Mouse (Mus musculus): ENCODE results near the gene Mrpl43. TPM values are rescaled to one million over a fixed set of nuclear protein-coding genes. Genes with fewer than 3 reads are reported as not detected.
"Not testable (repeated sequence)": the region's sequence is repeated elsewhere in the genome, so short reads cannot be mapped to it uniquely, and the experiment has no call there.

The Mrpl43 gene
- polyA plus RNA-seq, 1 experiment from 2014 or later: 67.1 TPM

DNA sequence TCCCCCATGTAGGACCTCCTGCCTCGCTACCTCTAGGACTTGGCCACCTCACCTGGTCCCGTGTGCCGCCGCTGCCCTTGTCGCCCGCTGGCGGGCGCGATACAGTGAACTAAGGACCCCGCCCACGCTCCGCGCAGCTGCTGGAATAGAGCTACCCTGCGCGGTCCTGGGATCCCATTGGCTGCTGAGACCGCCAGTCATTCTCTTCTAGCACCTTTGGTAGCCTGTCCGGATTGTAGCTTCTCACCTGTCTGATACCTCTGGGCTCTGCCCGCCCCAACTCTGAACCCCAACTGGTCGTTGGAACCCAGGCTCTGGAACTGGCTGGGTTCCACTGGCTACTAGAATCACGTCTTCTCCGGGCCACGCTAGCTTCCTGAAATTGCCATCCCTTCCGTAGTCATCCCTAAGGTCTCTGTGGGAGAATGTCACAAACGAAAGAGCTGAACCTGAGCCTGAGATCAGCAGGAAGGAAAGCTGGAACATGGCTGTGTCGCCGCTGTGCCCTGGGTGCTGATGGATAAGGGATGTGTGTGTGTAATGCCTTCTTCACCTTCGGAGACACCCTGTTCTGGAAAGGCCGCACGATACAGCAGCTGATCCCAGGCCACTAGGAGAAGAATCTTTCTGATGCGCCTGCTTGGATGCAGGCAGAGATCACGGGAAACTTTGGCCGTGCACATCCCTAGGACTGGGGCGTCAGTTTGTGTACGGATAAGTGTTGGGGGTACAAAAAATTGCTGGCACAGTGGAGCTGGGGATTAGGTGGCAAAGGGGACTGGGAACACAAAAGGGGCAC lies 40.5 kb upstream of the Mrpl43 start:
- Histone ChIP-seq H3K4me3 (ENCODE audit: low read depth, low read length) (peak overlapping the region; percentile 51), H3K27me3 (replicated peaks; ENCODE audit: control insufficient read depth, insufficient read depth, low read length) (peaks cover 6% of the 10 kb centered on the region; the same call in 1 of the 2 replicates), H3K36me3 (ENCODE audit: control insufficient read depth, insufficient read depth, low read length) (peaks cover 23% of the 10 kb centered on the region), H3K4me2 (ENCODE audit: low read length) (peak overlapping the region; percentile 68), H3K9ac (ENCODE audit: low read length) (peak overlapping the region; percentile 77), H3K9me3 (replicated peaks; ENCODE audit: control insufficient read depth, low read length) (no peaks in the 10 kb centered on the region), H3K4me1 (ENCODE audit: control insufficient read depth, insufficient read depth, low read length) (peaks cover 28% of the 10 kb centered on the region), H3K27ac (ENCODE audit: low read depth, low read length) (peak overlapping the region; percentile 90)
- WGBS: under 1% methylated on average over 34 of the region's 34 CpGs
- DNase-seq (ENCODE audit: low spot score) (peak; percentile 90), ATAC-seq (peak; percentile 57)

DNA sequence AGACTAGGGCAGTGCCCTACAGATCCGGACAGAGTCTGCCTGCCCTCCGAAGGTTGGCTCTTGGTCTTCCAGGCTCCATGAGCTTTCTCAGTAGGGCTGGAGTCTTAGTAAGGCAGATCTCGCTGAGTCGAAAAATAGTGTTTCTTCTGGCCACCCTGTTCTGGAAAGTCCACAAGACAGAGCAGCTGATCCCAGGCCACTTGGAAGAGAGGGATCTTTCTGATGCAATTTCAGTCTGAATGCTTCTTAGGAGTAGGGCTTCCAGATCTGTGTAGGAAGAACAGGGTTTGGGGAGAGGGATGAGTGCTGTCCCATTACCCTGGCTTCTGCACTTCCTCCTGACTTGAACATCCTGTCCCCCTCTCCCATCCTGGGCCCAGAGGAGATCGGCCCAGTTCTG lies 39.4 kb upstream of the Mrpl43 start, which contains the start of gene Pdzd7:
Pdzd7 (minus strand) TSS at position 67 of the 400 bp plus-strand sequence.
- Histone ChIP-seq H3K4me1 (ENCODE audit: control insufficient read depth, insufficient read depth, low read length) (peaks cover 28% of the 10 kb centered on the region), H3K4me2 (ENCODE audit: low read length) (peak within 1 kb of the TSS; percentile 68), H3K27me3 (replicated peaks; ENCODE audit: control insufficient read depth, insufficient read depth, low read length) (peaks cover 6% of the 10 kb centered on the region; the same call in 1 of the 2 replicates), H3K4me3 (ENCODE audit: low read depth, low read length) (peak within 1 kb of the TSS; percentile 51), H3K36me3 (ENCODE audit: control insufficient read depth, insufficient read depth, low read length) (peaks cover 14% of the 10 kb centered on the region; the same call in 1 of the 2 replicates), H3K27ac (ENCODE audit: low read depth, low read length) (0 out of 2 replicates have a peak within 1 kb of the TSS, but pooled peaks have one; percentile 90), H3K9ac (ENCODE audit: low read length) (peak within 1 kb of the TSS; percentile 77), H3K9me3 (replicated peaks; ENCODE audit: control insufficient read depth, low read length) (no peaks in the 10 kb centered on the region)
- ATAC-seq: no peak
- 74% methylated on average over 5 of the region's 5 CpGs for WGBS
- no peak for DNase-seq (ENCODE audit: low spot score)

DNA sequence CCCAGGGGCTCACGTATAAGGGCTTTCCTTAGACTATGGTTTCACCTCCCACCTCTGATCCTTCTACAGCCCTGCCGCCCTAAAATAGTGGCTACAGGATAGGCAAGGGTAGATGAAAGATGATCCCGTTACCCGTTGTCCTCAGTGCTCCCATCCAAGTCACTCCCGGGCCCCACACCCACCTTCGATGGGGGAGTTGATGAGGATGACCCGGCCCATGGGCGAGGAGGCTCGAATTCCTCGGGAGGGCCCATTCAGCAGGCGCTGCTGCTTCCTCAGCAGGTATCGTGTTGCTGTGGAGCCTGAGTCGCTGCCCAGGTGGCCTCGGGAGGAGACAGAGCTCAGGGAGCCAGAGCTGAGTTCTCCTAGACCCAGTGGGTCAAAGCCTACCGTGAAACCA lies 39.0 kb upstream of the Mrpl43 start:
- no peak for ATAC-seq
- whole genome bisulfite sequencing: 56% methylated on average over 15 of the region's 15 CpGs

GRCm38 (mm10) chr19:45044389-45044927 lies 38.2 kb upstream of the Mrpl43 start:
- H3K9ac ChIP-seq (ENCODE audit: low read length): no peak overlapping the region
- H3K36me3 ChIP-seq (ENCODE audit: control insufficient read depth, insufficient read depth, low read length): 0 out of 2 replicates have a peak, but pooled peaks cover 4% of the 10 kb centered on the region
- WGBS: 65% methylated on average over 11 of the region's 11 CpGs
- no peaks in the 10 kb centered on the region for H3K9me3 ChIP-seq (replicated peaks; ENCODE audit: control insufficient read depth, low read length)
- H3K4me1 ChIP-seq (ENCODE audit: control insufficient read depth, insufficient read depth, low read length): peaks cover 24% of the 10 kb centered on the region
- no peak overlapping the region for H3K4me3 ChIP-seq (ENCODE audit: low read depth, low read length)
- H3K27me3 ChIP-seq (replicated peaks; ENCODE audit: control insufficient read depth, insufficient read depth, low read length): peaks cover 6% of the 10 kb centered on the region; the same call in 1 of the 2 replicates
- H3K4me2 ChIP-seq (ENCODE audit: low read length): no peak overlapping the region
- ATAC-seq: no peak
- no peak overlapping the region for H3K27ac ChIP-seq (ENCODE audit: low read depth, low read length)
- no peak for DNase-seq (ENCODE audit: low spot score)

More for the DNA sequence above, 39.0 kb upstream of the Mrpl43 start:
- Histone ChIP-seq H3K4me1 (ENCODE audit: control insufficient read depth, insufficient read depth, low read length) (peaks cover 28% of the 10 kb centered on the region), H3K27ac (ENCODE audit: low read depth, low read length) (no peak overlapping the region), H3K9ac (ENCODE audit: low read length) (no peak overlapping the region), H3K9me3 (replicated peaks; ENCODE audit: control insufficient read depth, low read length) (no peaks in the 10 kb centered on the region), H3K4me3 (ENCODE audit: low read depth, low read length) (no peak overlapping the region), H3K4me2 (ENCODE audit: low read length) (no peak overlapping the region), H3K27me3 (replicated peaks; ENCODE audit: control insufficient read depth, insufficient read depth, low read length) (peaks cover 6% of the 10 kb centered on the region; the same call in 1 of the 2 replicates), H3K36me3 (ENCODE audit: control insufficient read depth, insufficient read depth, low read length) (peaks cover 10% of the 10 kb centered on the region; the same call in 1 of the 2 replicates)
- no peak for DNase-seq (ENCODE audit: low spot score)

DNA sequence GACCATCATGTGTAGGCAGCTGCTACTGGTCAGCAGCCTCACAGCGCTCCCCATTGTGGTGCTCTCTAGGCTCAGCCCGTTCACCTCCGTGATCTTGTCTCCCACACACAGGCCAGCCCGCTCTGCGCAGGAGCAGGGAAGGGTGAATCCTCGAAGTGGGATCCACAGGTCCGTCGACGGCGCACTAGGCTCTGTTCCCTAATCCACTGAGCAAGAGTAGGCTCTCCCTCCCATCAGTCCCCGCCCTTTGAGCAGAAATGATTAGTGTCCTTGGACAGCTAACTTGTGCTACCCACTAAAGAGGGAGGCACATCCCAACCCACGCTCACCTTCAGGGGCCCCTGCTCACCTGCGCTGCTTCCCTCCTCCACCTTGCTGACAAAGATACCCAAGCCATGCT lies 34.0 kb upstream of the Mrpl43 start:
- DNase-seq (ENCODE audit: low spot score) (no peak), ATAC-seq (no peak)
- Histone ChIP-seq H3K4me3 (ENCODE audit: low read depth, low read length) (no peak overlapping the region), H3K36me3 (ENCODE audit: control insufficient read depth, insufficient read depth, low read length) (no peaks in the 10 kb centered on the region), H3K9ac (ENCODE audit: low read length) (no peak overlapping the region), H3K4me1 (ENCODE audit: control insufficient read depth, insufficient read depth, low read length) (no peaks in the 10 kb centered on the region), H3K9me3 (replicated peaks; ENCODE audit: control insufficient read depth, low read length) (no peaks in the 10 kb centered on the region), H3K27ac (ENCODE audit: low read depth, low read length) (no peak overlapping the region), H3K27me3 (replicated peaks; ENCODE audit: control insufficient read depth, insufficient read depth, low read length) (peaks cover 1% of the 10 kb centered on the region; the same call in 1 of the 2 replicates), H3K4me2 (ENCODE audit: low read length) (no peak overlapping the region)
- WGBS: 56% methylated on average over 13 of the region's 13 CpGs

GRCm38 (mm10) chr19:45038198-45038597 lies 32.0 kb upstream of the Mrpl43 start:
- not testable (repeated sequence) for H3K4me1 ChIP-seq (ENCODE audit: control insufficient read depth, insufficient read depth, low read length); H3K27ac ChIP-seq (ENCODE audit: low read depth, low read length); H3K4me2 ChIP-seq (ENCODE audit: low read length); H3K9ac ChIP-seq (ENCODE audit: low read length); DNase-seq (ENCODE audit: low spot score); ATAC-seq; H3K27me3 ChIP-seq (replicated peaks; ENCODE audit: control insufficient read depth, insufficient read depth, low read length); H3K36me3 ChIP-seq (ENCODE audit: control insufficient read depth, insufficient read depth, low read length); H3K9me3 ChIP-seq (replicated peaks; ENCODE audit: control insufficient read depth, low read length); H3K4me3 ChIP-seq (ENCODE audit: low read depth, low read length)
- WGBS: 90% methylated on average over 7 of the region's 7 CpGs

DNA sequence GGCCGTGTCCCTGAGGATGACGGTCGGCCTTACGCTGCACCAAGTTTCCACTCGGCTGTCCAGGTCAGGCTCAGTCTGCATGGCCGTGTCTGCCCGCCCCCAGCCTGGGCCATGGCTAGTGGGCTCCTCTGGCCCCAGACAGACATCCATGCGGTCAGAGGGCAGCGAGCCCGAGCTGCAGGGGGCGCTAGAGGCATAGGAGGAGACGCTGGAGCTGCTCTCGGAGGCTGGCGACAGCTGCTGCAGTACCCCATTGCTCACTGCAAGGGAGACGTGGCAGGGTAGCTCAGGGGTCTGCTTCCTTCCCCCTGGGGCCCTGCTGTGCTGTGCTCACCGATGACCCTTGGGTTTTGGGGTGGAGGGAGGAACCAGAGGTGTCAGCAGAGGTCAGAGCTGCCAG lies 30.6 kb upstream of the Mrpl43 start:
- H3K4me2 ChIP-seq (ENCODE audit: low read length): no peak overlapping the region
- H3K4me1 ChIP-seq (ENCODE audit: control insufficient read depth, insufficient read depth, low read length): no peaks in the 10 kb centered on the region
- no peaks in the 10 kb centered on the region for H3K27me3 ChIP-seq (replicated peaks; ENCODE audit: control insufficient read depth, insufficient read depth, low read length)
- no peak overlapping the region for H3K9ac ChIP-seq (ENCODE audit: low read length)
- H3K36me3 ChIP-seq (ENCODE audit: control insufficient read depth, insufficient read depth, low read length): no peaks in the 10 kb centered on the region
- H3K4me3 ChIP-seq (ENCODE audit: low read depth, low read length): no peak overlapping the region
- WGBS: 33% methylated on average over 16 of the region's 16 CpGs
- no peak overlapping the region for H3K27ac ChIP-seq (ENCODE audit: low read depth, low read length)
- H3K9me3 ChIP-seq (replicated peaks; ENCODE audit: control insufficient read depth, low read length): no peaks in the 10 kb centered on the region
- ATAC-seq: no peak
- DNase-seq (ENCODE audit: low spot score): no peak

GRCm38 (mm10) chr19:45032570-45033332 lies 26.5 kb upstream of the Mrpl43 start:
- WGBS: 48% methylated on average over 17 of the region's 17 CpGs
- Histone ChIP-seq H3K27me3 (replicated peaks; ENCODE audit: control insufficient read depth, insufficient read depth, low read length) (no peaks in the 10 kb centered on the region), H3K4me3 (ENCODE audit: low read depth, low read length) (no peak overlapping the region), H3K4me1 (ENCODE audit: control insufficient read depth, insufficient read depth, low read length) (no peaks in the 10 kb centered on the region), H3K9ac (ENCODE audit: low read length) (no peak overlapping the region), H3K36me3 (ENCODE audit: control insufficient read depth, insufficient read depth, low read length) (peaks cover 11% of the 10 kb centered on the region; the same call in 1 of the 2 replicates), H3K4me2 (ENCODE audit: low read length) (no peak overlapping the region), H3K27ac (ENCODE audit: low read depth, low read length) (no peak overlapping the region), H3K9me3 (replicated peaks; ENCODE audit: control insufficient read depth, low read length) (no peaks in the 10 kb centered on the region)
- DNase-seq (ENCODE audit: low spot score): peak; percentile 38
- no peak for ATAC-seq

All from forebrain, embryonic 14.5 days (tissue).